Mouse (Mus musculus) liver, embryonic 18 days (tissue): Measurements from ENCODE around the gene Krt36. TPM values are rescaled to one million over a fixed set of nuclear protein-coding genes. Genes with fewer than 3 reads are reported as not detected.

Experiments
- polyA plus RNA-seq: library from polyadenylated mRNA; depleted of rRNA; stranded (reverse); fragments of >200 nt; gene quantifications from 2 replicates; pipeline ENCODE4 v1.2.3, GENCODE M21; 2012; rRNA removed

Gene Krt36
- polyA plus RNA-seq, result not detected in 2 replicates

GRCm38 (mm10) chr11:100105576-100106122 is at the start of gene Krt36:
Gene Krt36 (minus strand): TSS chr11:100105626.

GRCm38 (mm10) chr11:100148615-100149330 is 43.3 kb upstream of the Krt36 start, which contains the start of gene Krt19:
Gene Krt19 (minus strand): TSS chr11:100148665.

GRCm38 (mm10) chr11:100135731-100136130 is 30.3 kb upstream of the Krt36 start, which contains the start of gene Krt15:
Gene Krt15 (minus strand): TSS chr11:100135928.

GRCm38 (mm10) chr11:100121466-100121865 is 16.0 kb upstream of the Krt36 start, which contains the start of gene Krt13:
Gene Krt13 (minus strand): TSS chr11:100121566.

GRCm38 (mm10) chr11:100096141-100096540 is 9.3 kb downstream of the Krt36 start, which contains the start of gene Krt35:
Gene Krt35 (minus strand): TSS chr11:100096241.

GRCm38 (mm10) chr11:100087861-100088260 is 17.6 kb downstream of the Krt36 start, which contains the start of gene Krt32:
Gene Krt32 (minus strand): TSS chr11:100088226.

Other genes starting within 250 kb of the Krt36 start
- gene Gm11568, start 247.7 kb downstream of the Krt36 start, polyA plus RNA-seq, result not detected in 2 replicates
- gene Gm11559, start 241.2 kb downstream of the Krt36 start, polyA plus RNA-seq, result not detected in 2 replicates
- gene Krtap9-1, start 232.2 kb downstream of the Krt36 start, polyA plus RNA-seq, result not detected in 2 replicates
- gene Gm11567, start 226.4 kb downstream of the Krt36 start, polyA plus RNA-seq, result not detected in 2 replicates
- gene Krtap31-1, start 197.7 kb downstream of the Krt36 start, polyA plus RNA-seq, result not detected in 2 replicates
- gene Gm11565, start 190.9 kb downstream of the Krt36 start, polyA plus RNA-seq, result not detected in 2 replicates
- gene Krtap31-2, start 169.3 kb downstream of the Krt36 start, polyA plus RNA-seq, result not detected in 2 replicates
- gene Krtap9-5, start 157.2 kb downstream of the Krt36 start, polyA plus RNA-seq, result not detected in 2 replicates
- gene Krtap29-1, start 126.6 kb downstream of the Krt36 start, polyA plus RNA-seq, result not detected in 2 replicates
- not detected in 2 replicates for gene Krtap16-1, start 119.0 kb downstream of the Krt36 start, polyA plus RNA-seq
- not detected in 2 replicates for gene Krtap17-1, start 111.6 kb downstream of the Krt36 start, polyA plus RNA-seq
- gene Krt33a, start 89.4 kb downstream of the Krt36 start, polyA plus RNA-seq, result not detected in 2 replicates
- not detected in 2 replicates for gene Krt33b, start 75.8 kb downstream of the Krt36 start, polyA plus RNA-seq
- not detected in 2 replicates for gene Krt34, start 64.1 kb downstream of the Krt36 start, polyA plus RNA-seq
- not detected in 2 replicates for gene Krt31, start 55.1 kb downstream of the Krt36 start, polyA plus RNA-seq
- not detected in 2 replicates for gene Krt32, start 17.4 kb downstream of the Krt36 start, polyA plus RNA-seq
- gene Krt35, start 9.4 kb downstream of the Krt36 start, polyA plus RNA-seq, result not detected in 2 replicates
- gene Krt13, start 15.9 kb upstream of the Krt36 start, polyA plus RNA-seq, result not detected in 2 replicates
- 0.02 TPM in 1 of 2 replicates, not detected in the other for gene Krt15, start 30.3 kb upstream of the Krt36 start, polyA plus RNA-seq
- 7.7 and 10.3 TPM in 2 replicates for gene Krt19, start 43.0 kb upstream of the Krt36 start, polyA plus RNA-seq
- gene Krt9, start 87.6 kb upstream of the Krt36 start, polyA plus RNA-seq, result not detected in 2 replicates
- 0.66 and 0.87 TPM in 2 replicates for gene Krt14, start 101.9 kb upstream of the Krt36 start, polyA plus RNA-seq
- not detected in 2 replicates for gene Krt16, start 143.3 kb upstream of the Krt36 start, polyA plus RNA-seq
- 0.17 and 0.23 TPM in 2 replicates for gene Krt17, start 155.4 kb upstream of the Krt36 start, polyA plus RNA-seq
- not detected in 2 replicates for gene Krt42, start 164.2 kb upstream of the Krt36 start, polyA plus RNA-seq
- gene Eif1, start 214.3 kb upstream of the Krt36 start, polyA plus RNA-seq, result 204 and 219 TPM in 2 replicates
- not detected in 2 replicates for gene Gast, start 228.8 kb upstream of the Krt36 start, polyA plus RNA-seq